Mouse (Mus musculus) adrenal gland, adult 10 weeks (tissue): ENCODE results near the gene Mfsd2a. TPM values are rescaled to one million over a fixed set of nuclear protein-coding genes. Genes with fewer than 3 reads are reported as not detected.

Source experiments
- polyA plus RNA-seq: library from polyadenylated mRNA; stranded (reverse); fragments of 350-450 nt; fragmentation: Illumina TruSeq; extraction: RNeasy Lipid Tissue Mini Kit (QIAGEN cat#74804); gene quantifications from one replicate; pipeline ENCODE4 v1.2.3, GENCODE M21; 2014; ENCODE audit warnings: low read depth, low replicate concordance

Mfsd2a gene
- 0.35 TPM for polyA plus RNA-seq

GRCm38 (mm10) chr4:122961100-122961567, at the start of gene Mfsd2a:
TSS of gene Mfsd2a (minus strand) at chr4:122961188.

DNA sequence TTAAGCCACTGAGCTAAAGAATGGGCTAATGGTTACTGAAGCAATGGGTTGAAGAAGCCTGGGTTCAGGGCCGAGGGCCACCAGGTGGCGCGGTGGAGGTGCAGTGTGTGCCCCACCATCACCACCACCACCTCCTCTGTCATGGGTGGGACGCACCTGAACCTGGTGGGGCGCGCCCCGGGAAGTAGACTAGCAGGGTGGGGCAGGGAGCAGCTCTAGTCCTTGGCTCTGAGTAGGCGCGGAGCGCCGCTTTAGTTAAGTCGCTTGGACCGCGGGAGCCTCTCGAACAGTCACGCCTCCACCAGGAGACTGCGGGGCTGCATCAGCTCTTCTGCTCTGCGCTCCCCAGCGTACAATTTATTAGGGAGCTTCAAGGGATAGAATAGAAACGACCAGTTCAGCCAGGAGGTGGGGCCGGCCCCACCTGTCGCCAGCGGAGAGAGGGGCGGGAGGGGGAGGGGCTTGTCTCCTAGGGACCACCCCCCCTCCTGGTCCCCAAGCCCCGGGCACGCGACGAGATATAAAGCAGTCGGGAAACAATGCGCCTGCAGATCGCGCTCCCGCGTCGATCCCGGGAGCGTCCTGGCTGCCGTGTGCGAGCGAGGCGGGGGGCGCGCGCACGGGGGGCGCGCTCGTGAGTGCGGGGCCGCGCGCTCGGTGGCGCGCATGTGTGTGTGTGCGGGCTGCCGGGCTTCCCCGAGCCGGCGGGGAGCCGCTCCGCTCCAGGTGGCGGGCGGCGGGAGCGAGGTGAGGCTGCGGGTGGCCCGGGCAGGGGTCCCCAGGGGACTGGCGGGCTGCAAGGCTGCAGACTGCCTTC, 34.6 kb upstream of the Mfsd2a start, which contains the start of gene Mycl:
Gene Mycl (plus strand): TSS at position 249 of the 817 bp plus-strand sequence.

Other genes with a start within 250 kb of the Mfsd2a start
- 222 TPM for gene Ppt1, start 124.9 kb downstream of the Mfsd2a start, polyA plus RNA-seq
- 65.8 TPM for gene Cap1, start 75.1 kb downstream of the Mfsd2a start, polyA plus RNA-seq
- 0.23 TPM for gene Mycl, start 34.5 kb upstream of the Mfsd2a start, polyA plus RNA-seq
- gene Trit1, start 55.4 kb upstream of the Mfsd2a start, polyA plus RNA-seq: 24.0 TPM
- not detected for gene Bmp8b, start 144.0 kb upstream of the Mfsd2a start, polyA plus RNA-seq
- gene Oxct2b, start 155.1 kb upstream of the Mfsd2a start, polyA plus RNA-seq: not detected
- 24.7 TPM for gene Ppie, start 178.8 kb upstream of the Mfsd2a start, polyA plus RNA-seq
- 2.1 TPM for gene Hpcal4, start 222.0 kb upstream of the Mfsd2a start, polyA plus RNA-seq
- 2.0 TPM for gene Nt5c1a, start 240.3 kb upstream of the Mfsd2a start, polyA plus RNA-seq